23 mouse cellular contexts compared by ENCODE assay signal in genomic region chr4:107975004-107975403, GRCm38 (mm10). TPM values are rescaled to one million over a fixed set of nuclear protein-coding genes. Genes with fewer than 3 reads are reported as not detected.
DNase-seq lines count a peak whose midpoint lies in the region; ATAC-seq and TF ChIP-seq lines count a peak whose summit lies in the region.
"Had no signal": no experiment of that assay in that cellular context is flagged by ENCODE, and none has a peak within 500 bp of the region (broad histone marks: within the 10 kb centered on the region; RNA-seq: fewer than 3 reads in every experiment).

No protein-coding gene starts in this region.

- no peak for ATAC-seq in hindbrain, embryonic 16.5 days
- no peak for ATAC-seq in hindbrain, embryonic 12.5 days (ENCODE audit: low FRiP score)

- no peak for TF ChIP-seq CTCF in gastrocnemius, adult 2 months (IDR thresholded peaks at IDR 0.05)

- 0 out of 2 replicates have a peak overlapping the region, but pooled peaks have one; percentile 4 for H3K27ac ChIP-seq in gastrocnemius, adult 2 months
- peak overlapping the region; percentile 20; the same call in 1 of the 2 replicates for H3K27ac ChIP-seq in hindbrain, embryonic 16.5 days (ENCODE audit: low read depth, low read length)
- no peak overlapping the region for H3K27ac ChIP-seq in hindbrain, embryonic 12.5 days
- H3K27ac ChIP-seq: embryonic facial prominence, embryonic 10.5 days; embryonic facial prominence, embryonic 12.5 days; forebrain, embryonic 13.5 days had no signal

- H3K36me3 ChIP-seq in hindbrain, embryonic 16.5 days (ENCODE audit: control insufficient read depth, insufficient read depth, low read length): no peaks in the 10 kb centered on the region
- no peaks in the 10 kb centered on the region for H3K36me3 ChIP-seq in hindbrain, embryonic 12.5 days
- no peaks in the 10 kb centered on the region for H3K36me3 ChIP-seq in myocyte (ENCODE audit: control insufficient read depth, insufficient read depth)
- H3K36me3 ChIP-seq: embryonic facial prominence, embryonic 10.5 days; embryonic facial prominence, embryonic 12.5 days had no signal

- TF ChIP-seq POLR2A in myocyte (IDR thresholded peaks at IDR 0.05; ENCODE audit: insufficient read length, low read depth): no peak

- H3ac ChIP-seq in myocyte (ENCODE audit: control insufficient read depth, insufficient read length): no peak overlapping the region

- H3K4me3 ChIP-seq in gastrocnemius, adult 2 months: no peak overlapping the region
- no peak overlapping the region for H3K4me3 ChIP-seq in hindbrain, embryonic 16.5 days (ENCODE audit: low read length)
- H3K4me3 ChIP-seq in hindbrain, embryonic 12.5 days: no peak overlapping the region
- no peak overlapping the region for H3K4me3 ChIP-seq in myocyte
- H3K4me3 ChIP-seq: embryonic facial prominence, embryonic 10.5 days; embryonic facial prominence, embryonic 12.5 days; forebrain, embryonic 13.5 days had no signal

- intact Hi-C loops in gastrocnemius, adult 2 months (cut with DNase I): no loop called here

- no peaks in the 10 kb centered on the region for H3K27me3 ChIP-seq in hindbrain, embryonic 16.5 days (replicated peaks; ENCODE audit: control insufficient read depth, insufficient read depth, low read length)
- H3K27me3 ChIP-seq in hindbrain, embryonic 12.5 days: no peaks in the 10 kb centered on the region
- H3K27me3 ChIP-seq in myocyte (ENCODE audit: control insufficient read depth, insufficient read depth, insufficient read length): peaks cover 12% of the 10 kb centered on the region
- H3K27me3 ChIP-seq: embryonic facial prominence, embryonic 12.5 days; forebrain, embryonic 13.5 days had no signal

- no peak overlapping the region for H3K9ac ChIP-seq in hindbrain, embryonic 16.5 days (ENCODE audit: low read depth, low read length)
- H3K9ac ChIP-seq in hindbrain, embryonic 12.5 days: no peak overlapping the region
- H3K9ac ChIP-seq: embryonic facial prominence, embryonic 12.5 days; forebrain, embryonic 13.5 days; forebrain, postnatal 0 days had no signal

- 75% methylated on average over 7 of the region's 7 CpGs for WGBS in hindbrain, embryonic 16.5 days
- WGBS in hindbrain, embryonic 12.5 days: 77% methylated on average over 7 of the region's 7 CpGs

- H3K9me3 ChIP-seq in hindbrain, embryonic 16.5 days (ENCODE audit: control insufficient read depth, low read length): no peaks in the 10 kb centered on the region
- H3K9me3 ChIP-seq in hindbrain, embryonic 12.5 days (replicated peaks): no peaks in the 10 kb centered on the region
- H3K9me3 ChIP-seq: embryonic facial prominence, embryonic 10.5 days; embryonic facial prominence, embryonic 12.5 days; forebrain, embryonic 13.5 days had no signal

- no peak overlapping the region for H3K4me2 ChIP-seq in hindbrain, embryonic 16.5 days (ENCODE audit: low read length)
- no peak overlapping the region for H3K4me2 ChIP-seq in hindbrain, embryonic 12.5 days (replicated peaks)
- H3K4me2 ChIP-seq in myocyte (ENCODE audit: low read depth): no peak overlapping the region
- H3K4me2 ChIP-seq: embryonic facial prominence, embryonic 12.5 days; forebrain, embryonic 13.5 days had no signal

- no peaks in the 10 kb centered on the region for H3K79me2 ChIP-seq in myocyte (ENCODE audit: control insufficient read depth, insufficient read depth)

- peaks cover 5% of the 10 kb centered on the region for H3K4me1 ChIP-seq in hindbrain, embryonic 16.5 days (ENCODE audit: control insufficient read depth, insufficient read depth, low read depth, low read length)
- H3K4me1 ChIP-seq in hindbrain, embryonic 12.5 days: peaks cover 3% of the 10 kb centered on the region; the same call in 1 of the 2 replicates

- peak; percentile 55 for DNase-seq in gastrocnemius, adult 2 months
- no peak for DNase-seq in gastrocnemius, adult 18-20 months (ENCODE audit: low spot score)
- peak; percentile 48 for DNase-seq in gastrocnemius, postnatal 25 days
- no peak for DNase-seq in gastrocnemius, adult 8-10 months (ENCODE audit: low spot score in 2 of 2)
- no peak for DNase-seq in cerebellum, adult 9-11 months
- DNase-seq: adrenal gland, adult 2 months; adrenal gland, postnatal 10 days; adrenal gland, postnatal 25 days; cerebellum, adult 11 months; cerebellum, adult 18-20 months; cerebellum, adult 8-10 months; cerebellum, postnatal 25 days had no signal

TF ChIP-seq in myocyte, 11 proteins besides CTCF, POLR2A, EP300 and RAD21:
- TF ChIP-seq MYOD1 (IDR thresholded peaks at IDR 0.05; ENCODE audit: control insufficient read depth in 1 of 3, insufficient read length in 2 of 3, low read depth in 2 of 3) (peak in 2 of 3 experiments; percentile 40 to 63), MYOG (IDR thresholded peaks at IDR 0.05; ENCODE audit: control insufficient read depth in 1 of 3, insufficient read depth in 1 of 3, insufficient read length in 2 of 3, low read depth in 2 of 3) (peak in 1 of 3 experiments; percentile 59), REST (IDR thresholded peaks at IDR 0.05; ENCODE audit: insufficient read depth, insufficient read length) (no peak)

RNA-seq across cellular contexts. Expression of gene Slc1a7, which starts 6.9 kb away (rescaled TPM):
- total RNA-seq in gastrocnemius, adult 2 months (2021): under 1 TPM; 0.10 to 0.17 TPM
- total RNA-seq in gastrocnemius, adult 18-20 months (2021): under 1 TPM in 1 of 2 experiments, not detected in 1; 0.14 TPM
- under 1 TPM; 0.11 to 0.26 TPM for total RNA-seq in gastrocnemius, postnatal 25 days (2021)
- total RNA-seq in gastrocnemius, adult 8-10 months (2022): under 1 TPM in 3 of 4 experiments, not detected in 1; 0.15 to 0.27 (median 0.16) TPM
- 0.18 TPM in 1 of 2 replicates, not detected in the other for polyA plus RNA-seq in hindbrain, embryonic 16.5 days (2015; fragmentation: Nextera tagmentation; extraction: Ambion mirVana)
- polyA plus RNA-seq in hindbrain, embryonic 12.5 days (2016; fragmentation: Nextera tagmentation; extraction: Ambion mirVana): 0.08 TPM in 1 of 2 replicates, not detected in the other
- 0.22 TPM for polyA plus RNA-seq in myocyte (2012; fragmentation: generic; extraction: Trizol)
- total RNA-seq: forebrain, postnatal 0 days; MEL had no signal
- polyA plus RNA-seq: C2C12; embryonic facial prominence, embryonic 10.5 days; embryonic facial prominence, embryonic 12.5 days; embryonic facial prominence, embryonic 14.5 days; forebrain, embryonic 11.5 days; forebrain, embryonic 13.5 days had no signal

RNA-seq across cellular contexts. Expression of gene Cpt2, which starts 51.6 kb away (rescaled TPM):
- 100 to 1,000 TPM in 1 of 2 experiments, 10 to 100 TPM in 1; 61.5 to 103 TPM for total RNA-seq in gastrocnemius, adult 2 months (2021)
- total RNA-seq in gastrocnemius, adult 18-20 months (2021): 10 to 100 TPM; 64.3 to 67.2 TPM
- 10 to 100 TPM; 61.0 to 66.6 TPM for total RNA-seq in gastrocnemius, postnatal 25 days (2021)
- 10 to 100 TPM; 47.3 to 67.2 (median 53.9) TPM for total RNA-seq in gastrocnemius, adult 8-10 months (2022)
- 16.3 and 19.1 TPM in 2 replicates for polyA plus RNA-seq in hindbrain, embryonic 16.5 days (2015; fragmentation: Nextera tagmentation; extraction: Ambion mirVana)
- 26.5 and 28.1 TPM in 2 replicates for polyA plus RNA-seq in hindbrain, embryonic 12.5 days (2016; fragmentation: Nextera tagmentation; extraction: Ambion mirVana)
- 29.4 TPM for polyA plus RNA-seq in myocyte (2012; fragmentation: generic; extraction: Trizol)

Comparison
In these comparisons a context has a peak if more than half of its experiments do, and no peak if none do; other contexts are left out.
1. DNase-seq: peak in gastrocnemius, adult 2 months (single experiment) and gastrocnemius, postnatal 25 days (single experiment); none in gastrocnemius, adult 18-20 months (single experiment), gastrocnemius, adult 8-10 months (0 of 2) and cerebellum, adult 9-11 months (single experiment).